Mouse (Mus musculus) testis, adult 2 months (tissue): ENCODE data around the gene Zbtb43. TPM values are rescaled to one million over a fixed set of nuclear protein-coding genes. Genes with fewer than 3 reads are reported as not detected.

Source experiments
- H3K27ac ChIP-seq: fragments of 200-500 bp; 2 replicates; pipeline ENCODE4 v1.5.1; 2012; ENCODE audit warnings: low read depth, low read length; ENCODE audit not compliant: control insufficient read depth, insufficient read depth
- H3K27me3 ChIP-seq: fragments of 200-500 bp; 2 replicates; pipeline ENCODE4 v1.6.1; 2012; ENCODE audit warnings: mild to moderate bottlenecking, low read length, moderate library complexity; ENCODE audit not compliant: control insufficient read depth, insufficient read depth
- H3K36me3 ChIP-seq: fragments of 200-500 bp; 2 replicates; pipeline ENCODE4 v1.6.1; 2012; ENCODE audit warnings: mild to moderate bottlenecking, low read length; ENCODE audit not compliant: control insufficient read depth, insufficient read depth
- H3K4me1 ChIP-seq: fragments of 200-500 bp; 2 replicates; pipeline ENCODE4 v1.6.1; 2012; ENCODE audit warnings: low read length; ENCODE audit not compliant: control insufficient read depth, insufficient read depth
- H3K4me3 ChIP-seq: fragments of 200-500 bp; 2 replicates; pipeline ENCODE4 v1.5.1; 2012; ENCODE audit warnings: low read depth, mild to moderate bottlenecking, low read length, moderate library complexity, mixed read lengths; ENCODE audit not compliant: control insufficient read depth
- CTCF ChIP-seq: fragments of 200-500 bp; IDR thresholded peaks from 2 replicates; pipeline ENCODE4 v1.5.1; 2012; ENCODE audit warnings: low read depth, mild to moderate bottlenecking, inconsistent platforms, low read length, moderate library complexity; ENCODE audit not compliant: control insufficient read depth, insufficient read depth, insufficient replicate concordance
- POLR2A ChIP-seq: fragments of 200-500 bp; IDR thresholded peaks from 2 replicates; pipeline ENCODE4 v1.6.1; 2012; ENCODE audit warnings: low read depth, mild to moderate bottlenecking, inconsistent platforms, low read length, moderate library complexity; ENCODE audit not compliant: control insufficient read depth
- polyA plus RNA-seq: library from polyadenylated mRNA; depleted of rRNA; stranded (reverse); fragments of >200 nt; gene quantifications from 2 replicates; pipeline ENCODE4 v1.2.3, GENCODE M21; 2012

The Zbtb43 gene
- polyA plus RNA-seq, 1 experiment: 5.4 TPM

GRCm38 (mm10) chr2:33436035-33436580 is 32.3 kb downstream of the Zbtb43 start:
- Histone ChIP-seq H3K36me3 (no peaks in the 10 kb centered on the region), H3K4me1 (no peaks in the 10 kb centered on the region; the same call in none of the 2 replicates), H3K27me3 (no peaks in the 10 kb centered on the region), H3K27ac (no peak overlapping the region), H3K4me3 (no peak overlapping the region)
- TF ChIP-seq CTCF (no peak), POLR2A (no peak)

GRCm38 (mm10) chr2:33435036-33435650 is 33.2 kb downstream of the Zbtb43 start:
- Histone ChIP-seq H3K27me3 (no peaks in the 10 kb centered on the region), H3K4me3 (no peak overlapping the region), H3K36me3 (no peaks in the 10 kb centered on the region), H3K4me1 (peaks cover under 1% of the 10 kb centered on the region), H3K27ac (no peak overlapping the region)
- TF ChIP-seq POLR2A: no peak
- no peak for TF ChIP-seq CTCF

GRCm38 (mm10) chr2:33432877-33433276 is 35.5 kb downstream of the Zbtb43 start:
- peaks cover 6% of the 10 kb centered on the region for H3K4me1 ChIP-seq
- TF ChIP-seq CTCF: no peak
- TF ChIP-seq POLR2A: no peak
- no peaks in the 10 kb centered on the region for H3K27me3 ChIP-seq
- no peaks in the 10 kb centered on the region for H3K36me3 ChIP-seq
- H3K27ac ChIP-seq: no peak overlapping the region
- no peak overlapping the region for H3K4me3 ChIP-seq

GRCm38 (mm10) chr2:33430771-33431699 is 37.3 kb downstream of the Zbtb43 start, which contains the start of gene Zbtb34:
Gene Zbtb34, minus strand, starts transcription at chr2:33431324.
- Histone ChIP-seq H3K36me3 (no peaks in the 10 kb centered on the region), H3K27ac (peak within 1 kb of the TSS; percentile 86), H3K27me3 (no peaks in the 10 kb centered on the region), H3K4me1 (peaks cover 6% of the 10 kb centered on the region), H3K4me3 (peak within 1 kb of the TSS; percentile 100)
- TF ChIP-seq POLR2A (peak; percentile 74), CTCF (peak; percentile 88)

DNA sequence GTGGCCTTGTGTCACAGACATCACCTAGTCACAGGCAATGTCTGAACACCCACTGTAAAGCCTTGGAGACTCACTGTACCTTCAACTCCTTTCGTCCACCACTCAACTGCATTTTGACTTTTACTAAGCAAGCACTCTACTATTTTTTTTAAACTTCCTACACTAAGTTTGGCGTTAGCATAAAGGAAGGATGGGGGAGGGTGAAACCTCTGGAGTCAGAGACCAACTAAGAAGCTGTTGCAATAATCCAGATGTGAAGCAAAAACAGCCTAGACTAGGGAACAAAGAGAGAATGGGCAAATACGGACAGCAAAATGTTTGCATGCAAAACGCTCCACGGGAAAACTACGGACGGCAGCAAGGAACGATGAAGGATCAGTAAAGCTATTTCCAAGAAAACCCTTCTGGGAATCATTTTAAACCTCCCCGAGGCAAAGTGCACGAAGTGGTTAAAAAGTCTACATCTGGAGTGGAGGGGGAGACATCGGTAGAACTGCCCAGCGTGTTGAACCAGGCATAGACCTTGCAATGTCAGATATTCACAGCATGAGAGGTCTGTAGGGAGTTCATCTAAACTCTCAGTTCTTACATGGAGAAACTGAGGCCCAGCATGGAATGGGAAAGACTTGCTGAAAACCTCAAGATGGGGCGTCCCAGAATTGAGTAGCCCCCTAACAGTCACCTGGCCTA is 38.1 kb downstream of the Zbtb43 start:
- Histone ChIP-seq H3K27me3 (no peaks in the 10 kb centered on the region), H3K4me1 (peaks cover 6% of the 10 kb centered on the region), H3K36me3 (no peaks in the 10 kb centered on the region), H3K27ac (peak overlapping the region; percentile 74), H3K4me3 (peak overlapping the region; percentile 100)
- TF ChIP-seq CTCF (no peak), POLR2A (no peak)

DNA sequence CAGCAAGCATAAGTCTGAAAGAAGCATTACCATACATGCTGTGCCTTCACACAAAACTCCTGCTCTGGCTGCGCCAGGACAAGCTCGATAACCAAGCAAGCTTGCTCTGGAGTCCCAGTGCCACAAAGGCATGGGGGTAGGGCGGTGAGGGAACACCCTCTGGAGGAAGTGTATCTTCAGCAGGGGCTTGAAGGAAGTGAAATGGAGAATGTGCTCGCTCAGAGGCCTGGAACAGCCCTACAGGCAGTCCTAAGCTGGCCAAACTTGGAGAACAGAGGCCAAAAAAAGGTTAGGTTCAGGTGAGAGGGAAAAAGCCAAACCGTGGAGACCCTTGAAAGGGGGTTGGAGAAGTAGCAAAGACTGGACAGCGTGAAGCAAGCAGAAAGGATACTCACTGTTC is 39.0 kb downstream of the Zbtb43 start:
- H3K4me1 ChIP-seq: peaks cover 6% of the 10 kb centered on the region
- TF ChIP-seq POLR2A: no peak
- TF ChIP-seq CTCF: no peak
- no peak overlapping the region for H3K27ac ChIP-seq
- H3K36me3 ChIP-seq: no peaks in the 10 kb centered on the region
- no peaks in the 10 kb centered on the region for H3K27me3 ChIP-seq
- H3K4me3 ChIP-seq: no peak overlapping the region
